Mouse (Mus musculus) kidney, postnatal 0 days (tissue): ENCODE data around the gene Dlg1. TPM values are rescaled to one million over a fixed set of nuclear protein-coding genes. Genes with fewer than 3 reads are reported as not detected.

Experiments
- ATAC-seq: fragments of 200-750 bp; cut with Nextera tagmentation; replicated peaks from 2 replicates; pipeline ENCODE4 v1.8.0; 2017; ENCODE audit warnings: low read depth, moderate number of reproducible peaks, moderate TSS enrichment, moderate library complexity; ENCODE audit not compliant: low FRiP score
- DNase-seq: peaks from one replicate; pipeline ENCODE4 v3.0.0-alpha.2; 2016; ENCODE audit warnings: low spot score
- H3K27ac ChIP-seq: fragments of 300-500 bp; sonication (generic); 2 replicates; pipeline ENCODE4 v1.5.1; 2014; ENCODE audit warnings: mild to moderate bottlenecking
- H3K27me3 ChIP-seq: fragments of 300-500 bp; sonication (generic); 2 replicates; pipeline ENCODE4 v1.6.1; 2014; ENCODE audit warnings: low read length, mixed read lengths; ENCODE audit not compliant: insufficient read depth
- H3K36me3 ChIP-seq: fragments of 300-500 bp; sonication (generic); 2 replicates; pipeline ENCODE4 v1.6.1; 2014; ENCODE audit warnings: low read length, mixed read lengths; ENCODE audit not compliant: insufficient read depth
- H3K4me1 ChIP-seq: fragments of 300-500 bp; sonication (generic); replicated peaks from 2 replicates; pipeline ENCODE4 v1.6.1; 2014; ENCODE audit warnings: antibody characterized with exemption, low read length, mixed read lengths; ENCODE audit not compliant: insufficient read depth
- H3K4me2 ChIP-seq: fragments of 300-500 bp; sonication (generic); 2 replicates; pipeline ENCODE4 v1.6.1; 2014; ENCODE audit warnings: mild to moderate bottlenecking, low read length, moderate library complexity, mixed read lengths
- H3K4me3 ChIP-seq: fragments of 300-500 bp; sonication (generic); replicated peaks from 2 replicates; pipeline ENCODE4 v1.5.1; 2014; ENCODE audit warnings: low read depth, low read length
- H3K9ac ChIP-seq: fragments of 300-500 bp; sonication (generic); 2 replicates; pipeline ENCODE4 v1.6.1; 2014; ENCODE audit warnings: low read depth, low read length
- H3K9me3 ChIP-seq: fragments of 300-500 bp; sonication (generic); replicated peaks from 2 replicates; pipeline ENCODE4 v1.6.1; 2016; ENCODE audit warnings: low read length, inconsistent platforms, mixed read lengths
- CTCF ChIP-seq: IDR thresholded peaks from 2 replicates; pipeline ENCODE4 v1.5.1; 2016; ENCODE audit warnings: antibody characterized with exemption, low read depth, mild to moderate bottlenecking, moderate library complexity
- WGBS: fragments of 180-500 bp; shearing (Covaris S2); extraction: QIAGEN DNeasy Blood & Tissue Kit; methylation state at CpG from one replicate; pipeline ENCODE4 v1.1.7; 2014; 5-methylcytosine and 5-hydroxymethylcytosine counted together
- polyA plus RNA-seq: library from polyadenylated mRNA; unstranded; fragments of >200 nt; fragmentation: Nextera tagmentation; extraction: Ambion mirVana; gene quantifications from 2 replicates; pipeline ENCODE4 v1.2.1, GENCODE M21; 2015

Dlg1 gene
- polyA plus RNA-seq, 1 experiment from 2014 or later = 19.3 TPM

DNA sequence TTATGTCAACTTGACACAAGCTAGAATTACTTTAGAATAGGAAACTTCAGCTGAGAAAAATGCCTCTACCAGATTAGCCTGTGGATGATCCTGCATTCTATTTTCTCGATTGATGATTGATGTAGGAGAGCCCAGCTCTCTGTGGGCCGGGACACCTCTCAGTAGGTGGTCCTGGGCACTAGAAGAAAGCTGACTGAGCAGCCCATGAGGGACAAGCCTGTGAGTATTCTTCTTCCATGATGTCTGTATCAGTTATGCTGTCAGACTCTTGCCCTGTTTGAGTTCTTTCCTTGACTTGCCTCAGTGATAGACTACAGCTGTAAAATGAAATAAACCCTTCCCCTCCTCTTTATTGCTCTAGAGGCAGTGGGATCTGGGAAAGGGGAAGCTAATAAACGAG lies 74.5 kb downstream of the Dlg1 start:
- ATAC-seq (no peak), DNase-seq (no peak)
- Histone ChIP-seq H3K4me1 (0 out of 2 replicates have a peak, but pooled peaks cover 2% of the 10 kb centered on the region), H3K4me2 (no peak overlapping the region), H3K9me3 (no peaks in the 10 kb centered on the region), H3K27ac (no peak overlapping the region), H3K36me3 (0 out of 2 replicates have a peak, but pooled peaks cover 3% of the 10 kb centered on the region), H3K9ac (no peak overlapping the region), H3K4me3 (no peak overlapping the region), H3K27me3 (no peaks in the 10 kb centered on the region)
- TF ChIP-seq CTCF = no peak
- WGBS = 34% methylated on average over 3 of the region's 3 CpGs

GRCm38 (mm10) chr16:31740271-31740670 lies 77.0 kb downstream of the Dlg1 start:
- 0 out of 2 replicates have a peak overlapping the region, but pooled peaks have one; percentile 2 for H3K27ac ChIP-seq
- no peak for DNase-seq

DNA sequence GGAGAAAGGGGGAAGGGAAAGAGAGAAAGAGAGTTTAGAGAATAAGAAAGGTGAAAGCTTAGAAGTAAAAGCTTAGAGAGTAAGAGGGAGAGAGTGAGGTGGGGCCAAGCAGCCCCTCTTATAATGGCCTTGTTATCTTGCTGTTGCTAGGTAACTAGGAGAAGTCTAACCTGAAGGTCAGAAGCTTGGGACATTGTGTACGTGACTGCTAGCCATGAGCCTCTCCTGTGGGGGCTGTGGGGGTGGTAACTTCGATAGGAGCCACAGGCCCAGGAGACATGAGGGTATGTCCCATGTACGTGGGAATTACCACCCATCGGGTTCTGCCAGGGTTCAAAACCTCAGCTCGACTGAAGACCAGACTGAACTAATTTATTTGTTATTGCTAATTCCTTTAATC lies 77.5 kb downstream of the Dlg1 start:
- whole genome bisulfite sequencing = 74% methylated on average over 5 of the region's 5 CpGs
- Histone ChIP-seq H3K4me1 (0 out of 2 replicates have a peak, but pooled peaks cover 2% of the 10 kb centered on the region), H3K4me3 (no peak overlapping the region), H3K9ac (no peak overlapping the region), H3K4me2 (no peak overlapping the region), H3K27ac (0 out of 2 replicates have a peak overlapping the region, but pooled peaks have one; percentile 2), H3K36me3 (0 out of 2 replicates have a peak, but pooled peaks cover 3% of the 10 kb centered on the region), H3K27me3 (no peaks in the 10 kb centered on the region), H3K9me3 (no peaks in the 10 kb centered on the region; the same call in 1 of the 2 replicates)
- DNase-seq (no peak), ATAC-seq (no peak)
- TF ChIP-seq CTCF = no peak

More at GRCm38 (mm10) chr16:31740271-31740670, 77.0 kb downstream of the Dlg1 start:
- ATAC-seq = no peak
- H3K4me1 ChIP-seq = 0 out of 2 replicates have a peak, but pooled peaks cover 2% of the 10 kb centered on the region
- WGBS = 57% methylated on average over 8 of the region's 8 CpGs
- no peaks in the 10 kb centered on the region; the same call in 1 of the 2 replicates for H3K9me3 ChIP-seq
- H3K36me3 ChIP-seq = 0 out of 2 replicates have a peak, but pooled peaks cover 3% of the 10 kb centered on the region
- H3K9ac ChIP-seq = no peak overlapping the region
- no peak for TF ChIP-seq CTCF
- H3K4me2 ChIP-seq = no peak overlapping the region
- H3K27me3 ChIP-seq = no peaks in the 10 kb centered on the region
- H3K4me3 ChIP-seq = no peak overlapping the region

DNA sequence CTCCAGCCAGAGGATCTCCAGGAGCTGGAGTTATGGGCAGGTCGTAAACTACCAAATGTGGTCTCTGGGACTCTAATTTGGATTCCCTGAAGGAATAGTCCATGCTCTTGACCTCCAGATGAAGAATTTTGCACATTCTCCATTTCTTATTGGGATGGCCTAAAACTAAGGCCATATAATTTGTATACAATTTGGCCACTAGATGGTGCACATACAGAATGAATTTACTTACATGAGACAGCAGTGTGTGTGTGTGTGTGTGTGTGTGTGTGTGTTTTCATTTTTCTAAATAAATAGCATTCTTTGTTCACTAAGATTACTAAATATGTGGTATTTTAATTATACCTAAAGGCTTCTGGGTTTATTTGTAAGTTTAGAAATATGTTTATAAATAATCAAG lies 87.3 kb downstream of the Dlg1 start:
- Histone ChIP-seq H3K4me3 (no peak overlapping the region), H3K4me1 (no peaks in the 10 kb centered on the region), H3K9me3 (no peaks in the 10 kb centered on the region), H3K27me3 (no peaks in the 10 kb centered on the region), H3K36me3 (no peaks in the 10 kb centered on the region), H3K9ac (no peak overlapping the region), H3K27ac (no peak overlapping the region), H3K4me2 (no peak overlapping the region)
- ATAC-seq (no peak), DNase-seq (peak; percentile 69)
- 86% methylated on average over 1 of the region's 1 CpGs for WGBS
- TF ChIP-seq CTCF = peak; percentile 76

- Histone ChIP-seq H3K4me3 (no peak overlapping the region), H3K27ac (no peak overlapping the region), H3K4me2 (no peak overlapping the region), H3K4me1 (no peaks in the 10 kb centered on the region), H3K9me3 (no peaks in the 10 kb centered on the region), H3K27me3 (no peaks in the 10 kb centered on the region), H3K9ac (no peak overlapping the region), H3K36me3 (no peaks in the 10 kb centered on the region)
- ATAC-seq (no peak), DNase-seq (no peak)
- TF ChIP-seq CTCF = no peak
- WGBS = 62% methylated on average over 19 of the region's 19 CpGs
Observed at GRCm38 (mm10) chr16:31754172-31755025, 91.2 kb downstream of the Dlg1 start.

DNA sequence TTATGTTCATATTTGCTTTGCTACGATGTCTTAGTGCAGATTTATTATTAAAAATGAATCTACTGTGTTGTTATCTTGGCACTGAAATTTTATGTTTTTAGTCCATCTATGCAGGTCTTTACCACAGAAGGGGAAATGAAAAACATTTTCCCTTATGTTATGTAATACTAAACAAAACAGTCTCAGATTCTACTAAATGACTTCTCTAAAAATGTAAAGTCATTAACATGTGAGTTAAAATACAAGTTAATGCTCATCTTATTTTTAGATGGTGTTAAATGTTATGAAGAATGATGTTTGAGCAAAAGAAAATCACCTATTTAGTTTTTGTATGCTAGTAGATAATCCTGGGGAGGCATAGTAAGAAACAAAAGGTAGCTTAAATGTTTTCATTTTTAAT lies 91.8 kb downstream of the Dlg1 start:
- no peak overlapping the region for H3K27ac ChIP-seq
- no peak overlapping the region for H3K4me3 ChIP-seq
- H3K36me3 ChIP-seq = no peaks in the 10 kb centered on the region
- no peak for DNase-seq
- H3K27me3 ChIP-seq = no peaks in the 10 kb centered on the region
- no peaks in the 10 kb centered on the region for H3K9me3 ChIP-seq
- ATAC-seq = no peak
- no peak overlapping the region for H3K4me2 ChIP-seq
- no peak for TF ChIP-seq CTCF
- WGBS = 83% methylated on average over 1 of the region's 1 CpGs
- H3K9ac ChIP-seq = no peak overlapping the region
- no peaks in the 10 kb centered on the region for H3K4me1 ChIP-seq
